Mouse (Mus musculus): ENCODE data around the gene St5.

St5 gene

GRCm38 (mm10) chr7:109703190-109704015, at the start of gene St5, which contains the start of gene Akip1:
Gene St5 (minus strand): TSS chr7:109703605.
Gene Akip1 (plus strand): TSS chr7:109703690.
- peak; percentile 94 to 97 for DNase-seq (ENCODE audit: low spot score in 2 of 2)

- DNase-seq (ENCODE audit: low spot score in 2 of 2), result peak; percentile 68 to 87
Measured at GRCm38 (mm10) chr7:109752008-109752925, 48.9 kb upstream of the St5 start, which contains the start of gene Tmem9b. Gene Tmem9b (minus strand): TSS chr7:109752875.

GRCm38 (mm10) chr7:109751427-109752007, 48.1 kb upstream of the St5 start:
- DNase-seq (ENCODE audit: low spot score in 2 of 2), result no peak

- DNase-seq (ENCODE audit: low spot score in 2 of 2), result no peak
Measured at GRCm38 (mm10) chr7:109747747-109748146, 44.3 kb upstream of the St5 start.

GRCm38 (mm10) chr7:109741703-109742102, 38.3 kb upstream of the St5 start:
- DNase-seq (ENCODE audit: low spot score in 2 of 2), result no peak

- no peak for DNase-seq (ENCODE audit: low spot score in 2 of 2)
Measured at GRCm38 (mm10) chr7:109741060-109741459, 37.7 kb upstream of the St5 start.

- DNase-seq (ENCODE audit: low spot score in 2 of 2), result no peak
Measured at GRCm38 (mm10) chr7:109739822-109740370, 36.5 kb upstream of the St5 start.

- no peak for DNase-seq (ENCODE audit: low spot score in 2 of 2)
Measured at GRCm38 (mm10) chr7:109734806-109735205, 31.4 kb upstream of the St5 start.

- DNase-seq (ENCODE audit: low spot score in 2 of 2), result no peak
Measured at GRCm38 (mm10) chr7:109731626-109732025, 28.2 kb upstream of the St5 start, which contains the start of gene Ascl3. Gene Ascl3 (minus strand): TSS chr7:109731726.

GRCm38 (mm10) chr7:109723697-109724096, 20.3 kb upstream of the St5 start, which contains the start of gene BC051019:
Gene BC051019 (minus strand): TSS chr7:109723850.
- no peak for DNase-seq (ENCODE audit: low spot score in 2 of 2)

- no peak for DNase-seq (ENCODE audit: low spot score in 2 of 2)
Measured at GRCm38 (mm10) chr7:109723114-109723513, 19.7 kb upstream of the St5 start.

- no peak for DNase-seq (ENCODE audit: low spot score in 2 of 2)
Measured at GRCm38 (mm10) chr7:109722618-109723017, 19.2 kb upstream of the St5 start.

- no peak for DNase-seq (ENCODE audit: low spot score in 2 of 2)
Measured at GRCm38 (mm10) chr7:109719286-109719685, 15.9 kb upstream of the St5 start.

- DNase-seq (ENCODE audit: low spot score in 2 of 2), result no peak
Measured at GRCm38 (mm10) chr7:109713434-109713982, 10.1 kb upstream of the St5 start.

- DNase-seq (ENCODE audit: low spot score in 2 of 2), result no peak
Measured at GRCm38 (mm10) chr7:109712198-109712597, 8.8 kb upstream of the St5 start.

- no peak for DNase-seq (ENCODE audit: low spot score in 2 of 2)
Measured at GRCm38 (mm10) chr7:109710069-109710468, 6.7 kb upstream of the St5 start.

- DNase-seq (ENCODE audit: low spot score in 2 of 2), result no peak
Measured at GRCm38 (mm10) chr7:109708961-109709382, 5.6 kb upstream of the St5 start.

GRCm38 (mm10) chr7:109707023-109707785, 3.8 kb upstream of the St5 start:
- DNase-seq (ENCODE audit: low spot score in 2 of 2), result no peak

- no peak for DNase-seq (ENCODE audit: low spot score in 2 of 2)
Measured at GRCm38 (mm10) chr7:109704461-109704860, 1.1 kb upstream of the St5 start.

- DNase-seq (ENCODE audit: low spot score in 2 of 2), result no peak
Measured at GRCm38 (mm10) chr7:109704016-109704377, 592 bp upstream of the St5 start.

Measured in urinary bladder, adult 18-20 months (tissue).